Mouse (Mus musculus): Measurements from ENCODE around the gene Slx1b. TPM values are rescaled to one million over a fixed set of nuclear protein-coding genes. Genes with fewer than 3 reads are reported as not detected.
A peak's percentile ranks its signal among the peaks of the same experiment; 100 is the strongest.
"Not testable (repeated sequence)": the region's sequence is repeated elsewhere in the genome, so short reads cannot be mapped to it uniquely, and the experiment has no call there.

Gene Slx1b
- polyA plus RNA-seq, 1 experiment, result 34.3 TPM

DNA sequence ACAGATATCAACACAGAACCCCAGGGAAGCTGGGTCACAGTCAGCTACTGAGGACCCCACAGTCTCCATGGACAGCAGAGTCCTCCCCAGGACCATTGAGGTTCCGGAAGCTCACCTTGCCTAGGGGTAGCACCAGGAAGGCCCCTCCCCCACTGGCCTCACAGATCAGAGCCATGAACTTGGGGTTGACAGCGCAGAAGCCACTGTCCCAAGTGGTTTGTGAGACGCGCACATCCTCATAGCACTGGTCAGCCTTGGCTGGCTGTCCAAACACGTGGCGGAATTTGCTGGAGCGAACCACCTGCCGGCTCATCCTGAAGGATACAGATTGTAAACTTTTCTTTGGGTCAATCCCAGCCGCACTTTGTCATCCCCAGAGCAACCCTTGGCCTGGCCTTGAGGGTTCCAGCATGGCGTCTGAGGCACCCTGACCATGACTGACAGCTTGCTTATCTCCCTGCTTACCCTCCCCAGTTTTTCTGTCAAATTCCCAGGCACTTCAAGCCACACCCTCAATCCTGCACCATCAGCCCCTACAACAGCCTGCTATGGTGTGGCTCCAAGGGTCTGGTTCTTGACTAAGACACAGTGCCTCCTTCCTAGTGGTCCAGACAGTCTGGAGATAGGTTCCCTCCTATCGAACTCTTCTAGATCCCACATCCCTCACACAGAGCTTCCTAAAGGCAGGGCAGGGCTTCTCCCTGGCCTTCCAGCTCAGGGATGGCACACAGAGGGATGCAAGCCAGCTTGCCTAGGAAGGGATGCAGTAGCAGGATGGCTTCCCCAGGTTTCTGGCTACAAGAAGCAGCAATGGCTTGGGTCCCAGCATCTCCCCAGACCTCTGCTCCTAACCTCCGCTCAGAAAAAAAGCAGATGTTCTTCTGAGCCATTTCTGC is 7.5 kb upstream of the Slx1b start:
- no peak for DNase-seq (ENCODE audit: extremely low spot score in 1 of 2, low spot score in 1 of 2)

GRCm38 (mm10) chr7:126702358-126702757 is 6.8 kb upstream of the Slx1b start:
- DNase-seq (ENCODE audit: extremely low spot score in 1 of 2, low spot score in 1 of 2), result no peak

GRCm38 (mm10) chr7:126701559-126702357 is 6.2 kb upstream of the Slx1b start:
- DNase-seq (ENCODE audit: extremely low spot score in 1 of 2, low spot score in 1 of 2), result no peak

DNA sequence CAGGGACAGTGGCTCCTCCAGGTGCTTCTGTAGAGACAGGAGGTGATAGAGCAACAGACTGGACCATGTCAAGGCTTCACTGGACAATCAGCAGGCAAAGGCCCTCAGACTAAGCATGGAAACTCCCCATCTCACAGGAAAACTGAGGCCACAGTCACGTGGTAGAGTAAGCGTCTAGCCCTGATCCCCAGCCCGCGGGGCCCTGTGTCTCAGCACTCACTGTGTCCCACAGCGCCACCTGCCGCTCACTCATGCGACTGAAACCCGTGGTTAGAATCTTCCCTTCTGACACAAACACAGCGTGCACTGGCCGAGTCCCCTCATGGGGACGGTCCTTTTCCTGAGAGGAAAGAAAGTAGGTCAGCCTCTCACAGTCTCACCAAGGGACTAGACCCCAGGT is 5.5 kb upstream of the Slx1b start:
- DNase-seq (ENCODE audit: extremely low spot score in 1 of 2, low spot score in 1 of 2), result peak; percentile 78 to 97

DNA sequence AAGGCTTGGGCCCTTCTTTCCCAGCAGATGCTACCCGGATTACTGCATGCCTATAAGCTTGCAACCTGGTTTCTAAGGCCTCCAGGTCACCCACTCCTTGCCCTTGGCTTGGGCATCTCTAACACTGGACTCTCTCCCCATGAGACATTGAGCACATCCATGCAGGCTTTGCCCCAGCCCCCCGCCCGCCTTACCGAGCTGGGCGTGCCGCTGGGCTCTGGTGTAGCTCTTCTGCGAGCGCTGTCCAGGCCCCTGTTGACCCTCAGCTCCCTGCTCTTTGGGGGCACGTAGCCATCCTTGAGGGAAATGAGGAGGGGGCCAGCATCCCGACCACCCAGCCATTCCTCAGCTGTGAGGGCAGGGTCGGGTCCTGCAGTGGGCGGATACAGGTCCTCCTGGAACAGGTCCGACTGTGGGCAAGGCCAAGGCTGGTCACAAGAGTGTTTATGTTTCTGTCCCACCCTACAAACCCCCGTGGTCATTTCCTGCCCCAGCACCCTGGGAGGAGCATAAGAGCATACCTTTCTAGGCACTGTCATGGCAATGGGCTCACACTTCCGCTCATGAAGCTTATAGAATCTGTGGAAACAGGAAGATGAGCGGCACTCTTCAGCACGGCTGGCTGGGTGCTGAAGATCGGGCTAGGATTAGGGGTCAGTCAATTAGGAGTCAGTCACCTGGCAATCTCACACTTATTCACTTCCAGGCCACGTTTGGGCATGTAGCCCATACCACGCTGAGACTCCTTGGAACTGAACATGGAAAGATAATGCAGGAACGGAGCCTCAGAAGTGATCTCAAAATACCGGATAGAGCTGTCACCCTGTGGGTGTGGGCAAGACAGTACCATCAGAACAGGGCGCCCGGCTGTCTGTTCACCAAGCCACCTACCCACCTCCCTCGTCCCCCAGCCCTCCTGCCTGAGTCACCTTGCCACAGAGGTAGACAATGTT is 4.8 kb upstream of the Slx1b start:
- DNase-seq (ENCODE audit: extremely low spot score in 1 of 2, low spot score in 1 of 2), result no peak

- no peak for DNase-seq (ENCODE audit: extremely low spot score in 1 of 2, low spot score in 1 of 2)
These were observed 2.3 kb upstream of the Slx1b start for GRCm38 (mm10) chr7:126697838-126698237.

- no peak for DNase-seq (ENCODE audit: extremely low spot score in 1 of 2, low spot score in 1 of 2)
These were observed 1.3 kb upstream of the Slx1b start for GRCm38 (mm10) chr7:126696886-126697285.

- no peak for DNase-seq (ENCODE audit: extremely low spot score in 1 of 2, low spot score in 1 of 2)
These were observed 719 bp upstream of the Slx1b start for GRCm38 (mm10) chr7:126696303-126696702.

DNA sequence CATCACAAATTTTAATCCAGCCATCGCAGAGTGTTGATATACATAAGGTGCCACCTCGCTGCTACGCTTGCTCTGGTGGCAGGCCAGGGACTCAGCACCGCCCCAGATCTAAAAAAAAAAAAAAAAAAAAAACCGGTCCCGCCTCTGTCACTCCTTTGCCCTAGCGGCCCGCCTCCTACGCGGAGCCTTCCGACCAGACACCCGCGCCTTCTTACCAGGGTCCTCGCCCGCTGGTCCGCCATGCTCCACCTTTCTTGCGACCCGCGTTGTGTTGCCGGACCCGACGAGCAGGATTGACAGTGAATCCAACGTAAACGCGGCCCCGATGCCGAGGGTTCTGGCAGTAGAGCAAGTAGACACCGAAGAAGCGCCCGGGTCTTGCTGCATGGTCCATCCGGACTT is 373 bp downstream of the Slx1b start, which contains the start of gene Bola2:
Gene Bola2, plus strand, starts transcription at position 192 of the 402 bp plus-strand sequence.
- DNase-seq (ENCODE audit: extremely low spot score in 1 of 2, low spot score in 1 of 2), result no peak

DNA sequence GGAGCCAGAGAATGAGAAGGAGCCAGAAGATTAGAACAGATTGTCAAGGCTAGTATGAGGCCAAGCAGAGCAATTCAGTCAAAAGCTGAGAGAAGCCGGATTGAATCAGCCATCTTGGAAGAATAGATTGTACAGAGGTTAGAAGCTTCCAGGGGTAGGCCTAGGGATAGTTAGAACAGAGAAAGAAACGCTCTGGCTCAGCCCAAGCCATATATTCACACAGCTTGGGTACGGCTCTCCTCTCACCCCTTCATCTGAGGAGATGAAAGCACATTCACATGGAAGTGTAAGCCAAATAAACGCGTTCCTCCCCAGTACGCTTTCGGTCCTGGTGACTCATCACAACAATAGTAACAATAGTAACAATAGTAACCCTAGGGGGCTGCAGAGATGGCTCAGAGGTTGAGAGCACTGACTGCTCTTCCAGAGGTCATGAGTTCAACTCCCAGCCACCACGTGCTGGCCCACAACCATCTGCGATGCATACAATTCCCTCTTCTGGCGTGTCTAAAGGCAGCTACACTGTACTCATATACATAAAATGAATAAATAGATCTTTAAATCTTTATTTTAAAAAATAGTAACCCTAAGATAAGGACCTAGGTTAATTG is 1.0 kb downstream of the Slx1b start:
- no peak for DNase-seq (ENCODE audit: extremely low spot score in 1 of 2, low spot score in 1 of 2)

GRCm38 (mm10) chr7:126693781-126694180 is 1.8 kb downstream of the Slx1b start:
- DNase-seq (ENCODE audit: extremely low spot score in 1 of 2, low spot score in 1 of 2), result no peak

DNA sequence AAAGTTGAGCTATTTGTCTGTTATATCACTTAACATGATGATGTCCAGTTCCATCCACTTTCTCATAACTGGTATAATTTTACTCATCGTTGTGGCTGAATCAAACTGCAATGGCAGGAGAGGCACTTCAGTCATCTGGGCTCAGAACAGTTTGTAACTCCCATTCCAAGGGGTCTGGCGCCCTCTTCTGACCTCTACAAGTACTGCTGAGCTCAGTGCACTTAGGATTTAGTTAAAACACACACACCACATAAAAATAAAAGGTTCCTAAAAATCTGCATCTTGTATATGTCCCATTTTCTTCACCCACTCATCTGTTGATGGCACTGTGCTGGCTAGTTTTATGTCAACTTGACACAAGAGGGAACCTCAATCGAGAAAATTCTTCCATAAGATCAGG is 2.3 kb downstream of the Slx1b start:
- peak; percentile 59 to 93 for DNase-seq (ENCODE audit: extremely low spot score in 1 of 2, low spot score in 1 of 2)

DNA sequence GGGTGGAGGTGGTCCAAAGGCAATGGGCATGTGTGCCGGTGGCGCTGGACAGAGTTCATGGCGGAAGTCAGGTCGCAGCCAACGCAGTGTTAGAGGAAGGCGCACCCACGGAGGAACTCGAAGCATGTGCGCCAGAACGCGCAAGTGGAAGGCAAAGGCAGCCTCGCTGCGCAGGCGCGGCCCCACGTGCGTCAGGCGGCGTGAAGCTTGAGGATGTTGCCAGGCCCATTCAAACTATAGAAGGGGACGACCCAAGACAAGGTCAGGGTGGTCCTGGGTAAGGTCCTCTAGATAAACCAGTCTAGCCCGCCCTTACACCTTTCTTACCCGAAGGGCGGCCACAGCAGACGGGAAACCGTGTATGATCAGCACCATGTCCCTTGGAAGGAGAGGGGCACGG is 3.2 kb downstream of the Slx1b start:
- no peak for DNase-seq (ENCODE audit: extremely low spot score in 1 of 2, low spot score in 1 of 2)

DNA sequence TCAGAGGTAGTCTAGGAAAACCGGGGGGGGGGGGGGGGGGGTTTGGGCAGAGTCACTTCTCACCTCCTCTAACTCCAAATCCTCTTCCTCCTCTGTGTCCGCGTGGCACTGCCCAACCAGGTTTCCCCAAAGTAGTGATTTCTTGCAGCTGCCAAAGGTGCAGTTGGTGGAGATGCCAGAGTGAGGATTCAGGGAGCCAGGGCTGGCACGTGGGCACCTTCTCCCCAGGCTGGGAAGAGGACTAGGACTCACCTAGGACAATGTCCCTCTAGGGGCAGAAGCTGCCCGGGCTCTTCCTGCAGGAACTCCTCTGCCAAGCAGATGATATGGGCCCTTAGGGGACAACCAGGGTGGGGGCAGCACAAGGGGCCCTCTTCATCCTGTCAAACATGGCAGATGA is 3.9 kb downstream of the Slx1b start:
- no peak for DNase-seq (ENCODE audit: extremely low spot score in 1 of 2, low spot score in 1 of 2)

GRCm38 (mm10) chr7:126690737-126691136 is 4.8 kb downstream of the Slx1b start:
- no peak for DNase-seq (ENCODE audit: extremely low spot score in 1 of 2, low spot score in 1 of 2)

DNA sequence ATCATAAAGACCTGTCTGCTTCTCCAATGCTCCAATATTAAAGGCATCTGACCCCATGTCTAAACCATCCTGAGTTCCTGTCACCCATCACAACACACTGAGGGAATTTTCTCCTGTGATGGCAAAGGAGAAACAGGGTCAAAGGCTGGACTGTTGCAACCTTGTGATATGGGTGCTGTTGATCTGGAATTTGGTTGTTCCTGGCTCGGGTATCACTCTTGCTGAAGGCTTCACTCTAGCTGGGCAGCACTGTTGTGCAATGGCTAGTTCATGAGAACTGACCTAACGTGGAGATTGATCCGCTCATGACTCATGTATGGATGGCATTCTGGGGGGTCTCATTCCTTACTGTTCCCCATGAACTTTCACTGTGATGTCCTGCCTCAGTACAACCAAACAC is 6.6 kb downstream of the Slx1b start:
- no peak for DNase-seq (ENCODE audit: extremely low spot score in 1 of 2, low spot score in 1 of 2)

- DNase-seq (ENCODE audit: extremely low spot score in 1 of 2, low spot score in 1 of 2), result not testable (repeated sequence)
These were observed 7.4 kb downstream of the Slx1b start for GRCm38 (mm10) chr7:126688156-126688555.

GRCm38 (mm10) chr7:126681221-126681620 is 14.4 kb downstream of the Slx1b start:
- DNase-seq (ENCODE audit: extremely low spot score in 1 of 2, low spot score in 1 of 2), result no peak

DNA sequence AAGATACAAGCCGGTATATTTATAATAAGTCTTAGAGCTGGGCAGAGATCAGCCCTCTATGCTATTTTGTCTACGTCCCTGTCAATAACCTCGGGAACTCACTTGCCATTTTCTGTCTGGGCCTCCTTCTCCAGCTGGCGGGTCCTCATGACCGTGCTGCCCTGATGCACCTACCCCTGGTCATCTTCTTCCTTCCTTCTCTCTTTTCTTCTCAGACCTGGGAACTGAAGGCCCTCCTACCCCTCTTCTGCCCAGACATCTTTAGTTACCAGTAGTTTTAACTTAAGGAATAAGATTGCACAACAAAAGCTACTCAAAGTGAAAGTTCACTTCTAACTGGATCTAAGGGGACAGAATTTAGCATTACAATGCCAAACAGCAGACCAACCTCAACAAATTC is 15.9 kb downstream of the Slx1b start:
- no peak for DNase-seq (ENCODE audit: extremely low spot score in 1 of 2, low spot score in 1 of 2)

All from frontal cortex, adult 2 months (tissue).